In the genomic region with DNA sequence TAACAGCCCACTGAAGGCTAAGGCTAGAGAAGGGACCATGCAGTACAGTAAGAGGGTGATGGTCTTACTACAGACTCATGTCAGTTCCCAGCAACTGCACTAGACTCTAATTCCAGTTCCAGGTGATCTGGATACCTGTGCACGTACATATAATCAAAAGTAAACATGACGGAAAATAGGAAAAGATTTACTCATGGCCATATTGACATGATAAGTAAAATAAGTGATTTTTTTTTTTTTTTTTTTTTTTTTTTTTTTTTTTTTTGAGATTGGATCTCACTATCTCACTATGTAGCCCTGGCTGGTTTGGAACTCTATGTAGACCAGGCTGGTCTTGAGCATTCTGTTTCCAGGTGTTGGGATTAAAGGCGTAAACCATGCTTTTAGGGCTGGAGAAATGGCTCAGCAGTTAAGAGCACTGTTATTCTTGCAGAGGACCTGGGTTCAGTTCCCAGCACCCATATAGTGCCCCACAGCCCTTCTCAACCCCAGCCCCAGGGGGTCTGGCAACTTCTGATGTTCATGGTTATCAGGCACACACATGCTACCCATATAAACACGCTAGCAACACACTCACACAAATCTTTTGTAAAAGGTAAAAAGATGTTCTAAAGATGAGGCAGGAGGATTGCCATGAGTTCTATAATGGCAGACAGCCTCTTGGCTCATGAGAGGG, we compare ENCODE assay signal across 18 mouse cellular contexts. TPM values are rescaled to one million over a fixed set of nuclear protein-coding genes. Genes with fewer than 3 reads are reported as not detected.
DNase-seq lines count a peak whose midpoint lies in the region; ATAC-seq and TF ChIP-seq lines count a peak whose summit lies in the region.
"Had no signal": no experiment of that assay in that cellular context is flagged by ENCODE, and none has a peak within 500 bp of the region (broad histone marks: within the 10 kb centered on the region; RNA-seq: fewer than 3 reads in every experiment).

No protein-coding gene starts in this region.

- TF ChIP-seq EP300 in heart, postnatal 0 days (IDR thresholded peaks at IDR 0.05; ENCODE audit: low read depth): no peak
- TF ChIP-seq EP300 in heart, adult 2 months (IDR thresholded peaks at IDR 0.05; ENCODE audit: insufficient read depth, low read depth, low read length): no peak
- TF ChIP-seq EP300 in ES-Bruce4 (IDR thresholded peaks at IDR 0.05; ENCODE audit: insufficient read depth, low read depth, low read length): no peak

- ATAC-seq in embryonic facial prominence, embryonic 12.5 days (ENCODE audit: insufficient number of reproducible peaks, insufficient read depth, low FRiP score, low TSS enrichment): no peak
- ATAC-seq in heart, postnatal 0 days (ENCODE audit: insufficient read depth, low read depth): no peak
- ATAC-seq: forebrain, embryonic 16.5 days; midbrain, embryonic 13.5 days had no signal

- H3K4me1 ChIP-seq in embryonic facial prominence, embryonic 12.5 days: peaks cover 16% of the 10 kb centered on the region
- peaks cover 20% of the 10 kb centered on the region for H3K4me1 ChIP-seq in embryonic facial prominence, embryonic 10.5 days
- H3K4me1 ChIP-seq in heart, postnatal 0 days (ENCODE audit: control insufficient read depth, insufficient read depth): no peaks in the 10 kb centered on the region
- H3K4me1 ChIP-seq in heart, adult 2 months (ENCODE audit: control insufficient read depth, insufficient read depth, low read length): peaks cover 3% of the 10 kb centered on the region
- no peaks in the 10 kb centered on the region for H3K4me1 ChIP-seq in ES-Bruce4 (ENCODE audit: control insufficient read depth, insufficient read depth, low read length)
- peaks cover 11% of the 10 kb centered on the region for H3K4me1 ChIP-seq in limb, embryonic 10.5 days
- H3K4me1 ChIP-seq: hindbrain, embryonic 15.5 days; neural tube, embryonic 12.5 days had no signal

- TF ChIP-seq CTCF in heart, postnatal 0 days (IDR thresholded peaks at IDR 0.05; ENCODE audit: low read depth): no peak
- no peak for TF ChIP-seq CTCF in heart, adult 2 months (IDR thresholded peaks at IDR 0.05)
- TF ChIP-seq CTCF in ES-Bruce4 (IDR thresholded peaks at IDR 0.05; ENCODE audit: low read depth, low read length): no peak

- H3K9ac ChIP-seq in embryonic facial prominence, embryonic 12.5 days: no peak overlapping the region
- H3K9ac ChIP-seq in heart, postnatal 0 days (replicated peaks; ENCODE audit: low read depth, low read length): no peak overlapping the region
- no peak overlapping the region for H3K9ac ChIP-seq in heart, adult 2 months (ENCODE audit: low read depth, low read length)
- H3K9ac ChIP-seq in ES-Bruce4 (ENCODE audit: low read depth, poor library complexity, severe bottlenecking): peak overlapping the region; percentile 47
- H3K9ac ChIP-seq: hindbrain, embryonic 15.5 days; liver, embryonic 14.5 days; neural tube, embryonic 12.5 days had no signal

- intact Hi-C loops in heart, adult 2 months (cut with DNase I): no loop called here
- intact Hi-C loops in left cerebral cortex, postnatal 4 days (cut with DNase I): no loop called here

- no peak for TF ChIP-seq POLR2A in heart, adult 2 months (IDR thresholded peaks at IDR 0.05; ENCODE audit: insufficient read depth, low read depth, low read length)
- no peak for TF ChIP-seq POLR2A in ES-Bruce4 (IDR thresholded peaks at IDR 0.05; ENCODE audit: insufficient read depth, low read length)

- no peaks in the 10 kb centered on the region for H3K9me3 ChIP-seq in embryonic facial prominence, embryonic 12.5 days
- H3K9me3 ChIP-seq in embryonic facial prominence, embryonic 10.5 days: no peaks in the 10 kb centered on the region
- H3K9me3 ChIP-seq in heart, postnatal 0 days (replicated peaks; ENCODE audit: control insufficient read depth, low read length): no peaks in the 10 kb centered on the region
- H3K9me3 ChIP-seq in ES-Bruce4 (replicated peaks; ENCODE audit: control insufficient read depth, insufficient read depth, low read length, poor library complexity, severe bottlenecking): no peaks in the 10 kb centered on the region
- no peaks in the 10 kb centered on the region for H3K9me3 ChIP-seq in limb, embryonic 10.5 days (replicated peaks)
- H3K9me3 ChIP-seq: hindbrain, embryonic 15.5 days; midbrain, embryonic 13.5 days; neural tube, embryonic 12.5 days had no signal

- no peak overlapping the region for H3K4me2 ChIP-seq in embryonic facial prominence, embryonic 12.5 days (replicated peaks)
- no peak overlapping the region for H3K4me2 ChIP-seq in heart, postnatal 0 days (ENCODE audit: low read depth, low read length)
- H3K4me2 ChIP-seq: hindbrain, embryonic 15.5 days; midbrain, embryonic 13.5 days; neural tube, embryonic 12.5 days had no signal

- no peaks in the 10 kb centered on the region for H3K79me2 ChIP-seq in heart, adult 2 months (replicated peaks; ENCODE audit: control insufficient read depth, insufficient read depth, low read length)

- DNase-seq in embryonic facial prominence, embryonic 10.5 days (ENCODE audit: low spot score): no peak
- DNase-seq in heart, postnatal 0 days (ENCODE audit: low spot score): no peak
- DNase-seq in heart, adult 2 months: no peak
- no peak for DNase-seq in limb, embryonic 10.5 days (ENCODE audit: low spot score)
- no peak for DNase-seq in left cerebral cortex, postnatal 4 days
- no peak for DNase-seq in T-cell, adult 2 months (ENCODE audit: low spot score)
- DNase-seq: adrenal gland, adult 8-10 months; cerebellum, adult 8-10 months; heart, postnatal 36 days; kidney, adult 11 months; kidney, postnatal 10 days had no signal

- WGBS in embryonic facial prominence, embryonic 12.5 days: 92% methylated on average over 4 of the region's 4 CpGs
- 92% methylated on average over 4 of the region's 4 CpGs for WGBS in embryonic facial prominence, embryonic 10.5 days
- 90% methylated on average over 4 of the region's 4 CpGs for WGBS in heart, postnatal 0 days
- WGBS in heart, adult 2 months: 95% methylated on average over 4 of the region's 4 CpGs
- WGBS in limb, embryonic 10.5 days: 92% methylated on average over 4 of the region's 4 CpGs

- peak overlapping the region; percentile 77; the same call in 1 of the 2 replicates for H3K27ac ChIP-seq in embryonic facial prominence, embryonic 12.5 days
- H3K27ac ChIP-seq in embryonic facial prominence, embryonic 10.5 days (replicated peaks): no peak overlapping the region
- peak overlapping the region; percentile 46; the same call in 1 of the 2 replicates for H3K27ac ChIP-seq in heart, postnatal 0 days (ENCODE audit: low read depth)
- no peak overlapping the region for H3K27ac ChIP-seq in heart, adult 2 months
- peak overlapping the region; percentile 78 for H3K27ac ChIP-seq in ES-Bruce4 (ENCODE audit: insufficient read depth, low read length)
- H3K27ac ChIP-seq in limb, embryonic 10.5 days: 0 out of 2 replicates have a peak overlapping the region, but pooled peaks have one; percentile 73
- H3K27ac ChIP-seq: hindbrain, embryonic 15.5 days; liver, embryonic 14.5 days; midbrain, embryonic 13.5 days; neural tube, embryonic 12.5 days had no signal

- peaks cover 69% of the 10 kb centered on the region for H3K36me3 ChIP-seq in embryonic facial prominence, embryonic 12.5 days
- H3K36me3 ChIP-seq in embryonic facial prominence, embryonic 10.5 days (replicated peaks): peaks cover 87% of the 10 kb centered on the region
- peaks cover 65% of the 10 kb centered on the region for H3K36me3 ChIP-seq in heart, postnatal 0 days (replicated peaks; ENCODE audit: control insufficient read depth, insufficient read depth, low read length)
- H3K36me3 ChIP-seq in heart, adult 2 months (ENCODE audit: control insufficient read depth, insufficient read depth, low read length): no peaks in the 10 kb centered on the region
- H3K36me3 ChIP-seq in ES-Bruce4 (ENCODE audit: control insufficient read depth, insufficient read depth, low read length, poor library complexity, severe bottlenecking): peaks cover 11% of the 10 kb centered on the region
- H3K36me3 ChIP-seq in limb, embryonic 10.5 days: peaks cover 80% of the 10 kb centered on the region

- H3K27me3 ChIP-seq in embryonic facial prominence, embryonic 12.5 days: no peaks in the 10 kb centered on the region
- H3K27me3 ChIP-seq in embryonic facial prominence, embryonic 10.5 days (replicated peaks; ENCODE audit: low read depth, poor library complexity, severe bottlenecking): no peaks in the 10 kb centered on the region
- no peaks in the 10 kb centered on the region for H3K27me3 ChIP-seq in heart, postnatal 0 days (ENCODE audit: control insufficient read depth, insufficient read depth, low read length)
- no peaks in the 10 kb centered on the region for H3K27me3 ChIP-seq in heart, adult 2 months (ENCODE audit: control insufficient read depth, insufficient read depth, low read length)
- no peaks in the 10 kb centered on the region for H3K27me3 ChIP-seq in ES-Bruce4 (ENCODE audit: control insufficient read depth, insufficient read depth, low read length, poor library complexity, severe bottlenecking)
- H3K27me3 ChIP-seq in limb, embryonic 10.5 days (ENCODE audit: low read depth, poor library complexity, severe bottlenecking): no peaks in the 10 kb centered on the region
- H3K27me3 ChIP-seq: hindbrain, embryonic 15.5 days; midbrain, embryonic 13.5 days; neural tube, embryonic 12.5 days had no signal

- H3K4me3 ChIP-seq in embryonic facial prominence, embryonic 12.5 days: no peak overlapping the region
- H3K4me3 ChIP-seq in embryonic facial prominence, embryonic 10.5 days: no peak overlapping the region
- H3K4me3 ChIP-seq in heart, postnatal 0 days (ENCODE audit: low read depth, low read length): no peak overlapping the region
- no peak overlapping the region for H3K4me3 ChIP-seq in heart, adult 2 months
- H3K4me3 ChIP-seq in ES-Bruce4 (ENCODE audit: low read depth, low read length): peak overlapping the region; percentile 61
- no peak overlapping the region for H3K4me3 ChIP-seq in limb, embryonic 10.5 days
- H3K4me3 ChIP-seq: hindbrain, embryonic 15.5 days; midbrain, embryonic 13.5 days; neural tube, embryonic 12.5 days had no signal

RNA-seq across cellular contexts. Expression of a gene that starts 15.8 kb away (rescaled TPM):
- 277 and 284 TPM in 2 replicates for polyA plus RNA-seq in embryonic facial prominence, embryonic 12.5 days (2016; fragmentation: Nextera tagmentation; extraction: Ambion mirVana)
- 341 and 343 TPM in 2 replicates for polyA plus RNA-seq in embryonic facial prominence, embryonic 10.5 days (2016; fragmentation: Nextera tagmentation; extraction: Ambion mirVana)
- 34.7 and 37.3 TPM in 2 replicates for total RNA-seq in heart, postnatal 0 days (2014; rRNA removed; ENCODE audit: low replicate concordance)
- polyA plus RNA-seq in heart, postnatal 0 days (2015; fragmentation: Nextera tagmentation; extraction: Ambion mirVana): 53.6 and 58.4 TPM in 2 replicates
- 10 to 100 TPM; 27.7 to 29.0 TPM for total RNA-seq in heart, adult 2 months (2021)
- polyA plus RNA-seq in heart, adult 2 months (2012; rRNA removed): 22.6 and 29.0 TPM in 2 replicates
- 196 and 209 TPM in 2 replicates for polyA plus RNA-seq in ES-Bruce4 (2011; ENCODE audit: insufficient read depth, insufficient read length, low read depth, missing spikeins)
- polyA plus RNA-seq in limb, embryonic 10.5 days (2016; fragmentation: Nextera tagmentation; extraction: Ambion mirVana): 320 and 362 TPM in 2 replicates
- 100 to 1,000 TPM; 170 to 172 TPM for total RNA-seq in left cerebral cortex, postnatal 4 days (2021)

RNA-seq across cellular contexts. Expression of a gene that starts 31.3 kb away (rescaled TPM):
- 117 and 118 TPM in 2 replicates for polyA plus RNA-seq in embryonic facial prominence, embryonic 12.5 days (2016; fragmentation: Nextera tagmentation; extraction: Ambion mirVana)
- 86.8 and 92.7 TPM in 2 replicates for polyA plus RNA-seq in embryonic facial prominence, embryonic 10.5 days (2016; fragmentation: Nextera tagmentation; extraction: Ambion mirVana)
- 44.0 and 84.8 TPM in 2 replicates for total RNA-seq in heart, postnatal 0 days (2014; rRNA removed; ENCODE audit: low replicate concordance)
- 45.0 and 46.5 TPM in 2 replicates for polyA plus RNA-seq in heart, postnatal 0 days (2015; fragmentation: Nextera tagmentation; extraction: Ambion mirVana)
- total RNA-seq in heart, adult 2 months (2021): 10 to 100 TPM; 77.0 to 89.5 TPM
- polyA plus RNA-seq in heart, adult 2 months (2012; rRNA removed): 86.8 and 148 TPM in 2 replicates
- 64.9 and 66.4 TPM in 2 replicates for polyA plus RNA-seq in ES-Bruce4 (2011; ENCODE audit: insufficient read depth, insufficient read length, low read depth, missing spikeins)
- 68.5 and 81.1 TPM in 2 replicates for polyA plus RNA-seq in limb, embryonic 10.5 days (2016; fragmentation: Nextera tagmentation; extraction: Ambion mirVana)
- total RNA-seq in left cerebral cortex, postnatal 4 days (2021): 10 to 100 TPM; 69.9 to 71.5 TPM

RNA-seq across cellular contexts. Expression of a gene that starts 39.7 kb away (rescaled TPM):
- polyA plus RNA-seq in embryonic facial prominence, embryonic 12.5 days (2016; fragmentation: Nextera tagmentation; extraction: Ambion mirVana): 15.8 and 18.2 TPM in 2 replicates
- polyA plus RNA-seq in embryonic facial prominence, embryonic 10.5 days (2016; fragmentation: Nextera tagmentation; extraction: Ambion mirVana): 16.8 and 18.6 TPM in 2 replicates
- total RNA-seq in heart, postnatal 0 days (2014; rRNA removed; ENCODE audit: low replicate concordance): 0.46 and 0.57 TPM in 2 replicates
- polyA plus RNA-seq in heart, postnatal 0 days (2015; fragmentation: Nextera tagmentation; extraction: Ambion mirVana): 0.15 TPM in 1 of 2 replicates, not detected in the other
- not detected for total RNA-seq in heart, adult 2 months (2021)
- polyA plus RNA-seq in heart, adult 2 months (2012; rRNA removed): 1.0 TPM in 1 of 2 replicates, not detected in the other
- 83.3 and 87.8 TPM in 2 replicates for polyA plus RNA-seq in ES-Bruce4 (2011; ENCODE audit: insufficient read depth, insufficient read length, low read depth, missing spikeins)
- polyA plus RNA-seq in limb, embryonic 10.5 days (2016; fragmentation: Nextera tagmentation; extraction: Ambion mirVana): 7.8 and 8.6 TPM in 2 replicates
- 1 to 10 TPM; 1.3 to 3.7 TPM for total RNA-seq in left cerebral cortex, postnatal 4 days (2021)
- total RNA-seq: heart, postnatal 36 days had no signal

RNA-seq across cellular contexts. Expression of a gene that starts 59.8 kb away (rescaled TPM):
- 48.7 and 50.2 TPM in 2 replicates for polyA plus RNA-seq in embryonic facial prominence, embryonic 12.5 days (2016; fragmentation: Nextera tagmentation; extraction: Ambion mirVana)
- polyA plus RNA-seq in embryonic facial prominence, embryonic 10.5 days (2016; fragmentation: Nextera tagmentation; extraction: Ambion mirVana): 64.0 and 71.1 TPM in 2 replicates
- total RNA-seq in heart, postnatal 0 days (2014; rRNA removed; ENCODE audit: low replicate concordance): 34.3 and 39.7 TPM in 2 replicates
- polyA plus RNA-seq in heart, postnatal 0 days (2015; fragmentation: Nextera tagmentation; extraction: Ambion mirVana): 15.5 and 15.6 TPM in 2 replicates
- total RNA-seq in heart, adult 2 months (2021): 1 to 10 TPM; 8.3 to 8.5 TPM
- 19.2 and 20.8 TPM in 2 replicates for polyA plus RNA-seq in heart, adult 2 months (2012; rRNA removed)
- polyA plus RNA-seq in ES-Bruce4 (2011; ENCODE audit: insufficient read depth, insufficient read length, low read depth, missing spikeins): 40.0 and 48.2 TPM in 2 replicates
- 66.2 and 79.0 TPM in 2 replicates for polyA plus RNA-seq in limb, embryonic 10.5 days (2016; fragmentation: Nextera tagmentation; extraction: Ambion mirVana)
- 10 to 100 TPM; 38.2 to 41.0 TPM for total RNA-seq in left cerebral cortex, postnatal 4 days (2021)

Comparison
In these comparisons a context has a peak if more than half of its experiments do, and no peak if none do; other contexts are left out.
1. H3K27ac ChIP-seq: peak in embryonic facial prominence, embryonic 12.5 days (single experiment), heart, postnatal 0 days (single experiment), ES-Bruce4 (single experiment) and limb, embryonic 10.5 days (single experiment); none in embryonic facial prominence, embryonic 10.5 days (single experiment) and heart, adult 2 months (single experiment).